Mouse (Mus musculus): ENCODE results near the gene Ccdc125. TPM values are rescaled to one million over a fixed set of nuclear protein-coding genes. Genes with fewer than 3 reads are reported as not detected.

The Ccdc125 gene
- 13.2 TPM for total RNA-seq (2023)

DNA sequence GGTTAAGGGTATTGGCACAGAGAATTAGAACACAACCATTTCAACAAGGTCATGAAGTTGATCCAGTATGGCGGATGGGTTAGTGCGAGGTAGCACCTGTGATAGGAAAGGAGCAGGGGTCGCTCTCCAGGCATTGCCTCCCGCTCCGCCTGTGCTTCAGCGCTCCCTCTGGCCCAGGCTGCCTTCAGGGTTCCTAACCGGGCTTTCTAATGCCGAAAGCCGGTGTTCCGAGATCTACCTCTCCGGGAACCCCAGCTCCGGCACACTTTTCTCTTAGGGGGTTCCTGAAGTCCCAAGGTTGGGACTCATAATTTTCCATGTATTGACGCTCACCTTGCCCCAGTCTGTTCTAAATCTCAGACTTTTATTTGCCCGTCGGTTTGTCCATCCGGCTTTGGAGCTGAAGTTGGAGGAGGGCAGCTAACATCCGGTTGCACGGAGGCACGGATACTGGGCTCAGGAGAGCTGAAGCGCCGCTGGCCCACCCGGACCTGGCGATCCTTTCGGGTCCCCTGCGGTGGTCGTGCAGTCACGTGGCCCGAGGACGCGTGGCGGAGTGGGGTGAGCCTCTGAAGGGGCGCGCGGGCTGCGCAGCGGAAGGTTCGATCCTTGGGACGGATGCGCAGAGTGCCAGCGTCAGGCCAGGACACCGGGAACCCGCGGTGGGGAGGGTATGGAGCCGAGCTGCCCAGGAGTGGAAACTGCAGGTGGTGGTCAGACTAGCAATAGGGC, at the start of gene Ccdc125:
Gene Ccdc125, plus strand, starts transcription at position 427 of the 732 bp plus-strand sequence.

DNA sequence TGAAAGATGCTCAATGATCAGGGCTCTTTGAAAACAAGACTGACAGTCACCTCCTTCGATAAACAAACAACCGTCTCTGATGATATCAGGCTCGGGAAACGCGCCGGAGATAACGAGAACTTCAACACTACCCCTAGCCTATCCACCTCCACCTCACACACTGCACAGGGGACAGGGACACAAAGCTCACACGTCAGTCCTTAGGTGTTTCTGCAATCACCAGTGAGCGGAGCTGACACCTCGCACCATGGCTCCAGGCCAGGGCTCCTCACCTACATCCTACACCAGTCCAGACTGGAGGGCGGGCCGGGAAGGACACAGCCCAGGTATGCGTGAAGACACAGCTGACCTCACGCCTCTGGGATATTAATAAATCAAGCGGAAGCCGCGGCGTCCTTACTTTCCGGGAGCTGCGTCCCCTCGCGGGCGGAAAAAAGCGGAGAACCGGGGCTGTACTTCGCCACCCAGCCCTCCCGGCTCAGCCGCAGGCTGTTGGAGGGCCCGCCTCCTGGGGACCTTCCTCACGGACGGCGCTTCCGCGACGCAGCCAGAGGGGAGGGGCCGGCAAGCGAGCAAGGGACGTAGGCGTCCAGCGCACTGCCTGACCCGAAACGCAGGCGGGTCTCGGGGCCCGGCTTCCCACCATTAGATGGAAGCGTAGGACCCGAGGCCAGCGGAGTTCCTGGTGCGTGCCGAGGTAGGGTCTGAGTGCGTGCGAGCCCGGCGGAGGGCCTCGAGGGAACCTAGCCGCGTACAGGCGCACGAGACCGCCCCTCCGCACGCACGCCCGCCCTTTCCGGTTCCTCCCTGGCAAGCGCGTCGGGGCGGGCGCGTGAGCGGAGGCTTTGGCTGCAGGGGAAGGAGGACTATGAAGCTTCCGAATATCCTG, 18.7 kb upstream of the Ccdc125 start, which contains the start of the genes Ak6 and Rad17:
Gene Ak6, plus strand, starts transcription at position 430 of the 889 bp plus-strand sequence.
Gene Rad17, minus strand, starts transcription at position 502 of the 889 bp plus-strand sequence.

DNA sequence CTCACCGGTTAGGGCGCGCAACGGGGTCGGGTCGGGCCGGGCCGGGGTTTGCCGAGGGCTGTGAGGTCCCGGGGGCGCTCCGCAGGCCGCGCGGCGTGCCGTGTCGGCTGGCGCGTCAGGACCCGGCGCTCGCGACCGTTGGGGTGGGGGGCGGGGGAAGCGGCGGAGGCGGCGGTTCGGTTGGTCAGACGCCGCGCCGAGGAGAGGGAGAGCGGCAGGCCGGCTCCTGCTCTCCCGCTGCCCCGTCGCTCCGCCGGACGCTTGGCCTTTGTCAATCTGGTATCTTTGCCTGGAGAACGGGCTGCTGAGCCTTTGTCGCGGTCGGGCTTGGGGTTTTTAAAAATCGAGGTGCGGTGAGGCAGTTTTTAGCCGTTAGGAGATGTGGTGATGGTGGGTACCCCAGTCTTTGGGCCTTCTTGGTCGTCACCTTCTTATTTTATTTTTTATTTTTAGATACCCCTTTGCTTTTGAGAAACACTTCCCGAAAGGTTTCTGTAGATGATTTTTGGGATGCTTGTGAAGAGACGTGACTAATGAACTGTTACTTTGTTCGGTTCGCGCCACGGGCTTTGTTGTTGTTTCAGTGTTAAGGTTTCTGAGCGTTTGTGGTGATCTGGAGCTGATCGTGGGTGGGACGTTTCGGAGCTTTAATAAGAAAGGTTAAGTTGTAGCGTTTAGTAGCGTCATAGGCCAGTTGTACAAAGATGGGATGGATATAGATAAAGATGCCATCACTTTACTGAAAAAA, 17.9 kb upstream of the Ccdc125 start, which contains the start of gene Taf9:
Gene Taf9, plus strand, starts transcription at position 141 of the 748 bp plus-strand sequence.

DNA sequence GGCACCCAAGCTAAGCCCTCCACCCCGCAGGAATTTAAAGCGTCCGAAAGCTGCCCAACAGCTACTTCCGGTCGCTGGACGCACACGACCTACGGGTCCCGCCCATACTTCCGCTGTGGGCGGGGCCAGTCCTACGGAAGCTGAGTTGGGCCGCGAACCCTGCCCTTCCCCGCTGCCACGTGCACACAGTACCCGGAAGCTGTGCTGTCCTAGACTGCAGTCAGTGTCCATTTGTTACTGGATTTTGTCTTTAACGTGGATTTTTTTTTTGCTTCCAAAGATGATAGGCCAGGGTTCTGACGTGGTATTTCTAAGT, 61.3 kb downstream of the Ccdc125 start, which contains the start of gene Cdk7:
Gene Cdk7, minus strand, starts transcription at position 79 of the 316 bp plus-strand sequence.

DNA sequence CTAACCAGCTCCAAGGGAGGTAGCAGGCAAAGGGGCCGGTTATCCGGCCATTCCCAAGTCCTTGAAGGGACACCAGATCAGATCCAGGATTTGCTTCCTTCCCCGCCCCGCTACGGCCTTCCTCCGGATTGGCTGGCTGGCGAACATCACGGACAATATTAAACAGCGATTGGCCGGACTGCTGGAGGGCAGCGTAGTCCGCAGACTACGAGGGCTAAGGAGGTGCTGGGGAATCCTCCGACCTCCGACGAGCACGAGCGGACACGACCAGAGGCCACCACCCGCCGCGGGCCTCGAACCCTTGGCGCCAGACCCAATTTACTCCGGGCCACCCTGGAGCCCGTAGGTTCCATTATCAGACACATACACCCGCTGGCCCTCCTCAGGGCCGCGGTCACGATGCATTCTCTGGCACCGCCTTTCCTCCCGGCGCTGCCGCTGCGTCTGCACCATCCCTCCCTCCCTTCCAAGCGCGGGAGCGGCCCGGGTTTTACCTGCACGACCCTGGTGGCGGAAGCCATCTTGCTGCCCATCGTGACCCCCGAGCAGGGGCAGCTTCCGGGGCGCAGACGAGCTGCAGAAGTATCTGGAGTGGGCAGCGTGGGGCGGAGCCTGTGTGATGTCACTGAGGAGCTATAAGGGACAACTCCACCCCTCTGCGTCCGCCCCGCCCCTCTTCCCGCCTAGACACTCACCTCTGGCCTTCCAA, 74.7 kb downstream of the Ccdc125 start, which contains the start of gene Mrps36:
Gene Mrps36, minus strand, starts transcription at position 624 of the 709 bp plus-strand sequence.

Other genes with a start within 250 kb of the Ccdc125 start
- gene Naip1, start 216.8 kb upstream of the Ccdc125 start, total RNA-seq (2023) = not detected
- 47.3 TPM for gene Gtf2h2, start 177.1 kb upstream of the Ccdc125 start, total RNA-seq (2023)
- not detected for gene Ocln, start 117.0 kb upstream of the Ccdc125 start, total RNA-seq (2023)
- gene Marveld2, start 52.7 kb upstream of the Ccdc125 start, total RNA-seq (2023) = 4.6 TPM
- 60.8 TPM for gene Ak6, start 18.7 kb upstream of the Ccdc125 start, total RNA-seq (2023)
- gene Rad17, start 18.7 kb upstream of the Ccdc125 start, total RNA-seq (2023) = 17.6 TPM
- gene Taf9, start 18.1 kb upstream of the Ccdc125 start, total RNA-seq (2023) = 8.3 TPM
- 31.3 TPM for gene Cdk7, start 61.2 kb downstream of the Ccdc125 start, total RNA-seq (2023)
- 20.4 TPM for gene Mrps36, start 74.9 kb downstream of the Ccdc125 start, total RNA-seq (2023)
- not detected for gene Cenph, start 106.2 kb downstream of the Ccdc125 start, total RNA-seq (2023)
- gene Ccnb1, start 116.9 kb downstream of the Ccdc125 start, total RNA-seq (2023) = 1.9 TPM
- gene Slc30a5, start 163.7 kb downstream of the Ccdc125 start, total RNA-seq (2023) = 45.0 TPM

Measured in CD4-positive naive resting alpha-beta T cell, adult 57 days (primary cell).